ENCODE assay signal across 1 mouse cellular context in the genomic region with DNA sequence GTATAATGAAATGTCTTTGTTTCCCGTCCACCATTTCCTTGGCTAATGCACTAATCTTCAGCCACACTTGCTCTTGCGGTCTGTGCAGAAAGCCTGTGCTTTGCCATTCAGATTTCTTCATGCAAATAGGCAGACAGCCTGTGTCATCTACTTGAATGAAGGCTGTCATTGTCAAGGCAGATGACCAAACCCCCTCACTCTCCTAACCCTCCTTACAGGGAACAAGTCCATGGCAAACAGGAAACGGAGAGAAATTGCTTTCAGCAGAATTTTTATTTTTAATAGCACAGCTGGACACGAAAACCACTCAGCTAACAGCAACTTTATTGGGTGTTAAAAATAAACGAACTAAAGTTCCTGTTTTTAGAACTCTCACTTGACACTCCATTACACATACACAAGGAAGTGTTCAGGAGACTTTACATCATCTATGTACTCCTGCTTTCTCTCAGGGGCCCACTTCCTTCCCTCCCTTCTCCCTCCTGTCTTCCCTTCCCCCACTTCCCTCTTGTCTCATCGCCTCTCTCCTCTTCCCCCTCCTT.
TF ChIP-seq lines count a peak whose summit lies in the region.

No protein-coding gene starts in this region.

TF ChIP-seq in CH12.LX, 34 proteins besides CTCF, POLR2A, EP300 and RAD21 (continued from another document):
- TF ChIP-seq HCFC1 (IDR thresholded peaks at IDR 0.05; ENCODE audit: low read depth, low read length) (peak; percentile 64), MAZ (IDR thresholded peaks at IDR 0.05; ENCODE audit: low read depth, low read length) (peak; percentile 88; the same call in 1 of the 2 replicates), NELFE (IDR thresholded peaks at IDR 0.05; ENCODE audit: low read depth, low read length) (peak; percentile 36), GABPA (IDR thresholded peaks at IDR 0.05; ENCODE audit: insufficient replicate concordance, low read depth, low read length) (no peak; the same call in 1 of the 2 replicates), IRF4 (IDR thresholded peaks at IDR 0.05; ENCODE audit: low read depth, low read length) (peak; percentile 97), ZMIZ1 (IDR thresholded peaks at IDR 0.05; ENCODE audit: low read depth, low read length) (peak; percentile 80; the same call in 1 of the 2 replicates), USF1 (IDR thresholded peaks at IDR 0.05; ENCODE audit: low read depth, low read length) (no peak), MEF2A (IDR thresholded peaks at IDR 0.05; ENCODE audit: borderline replicate concordance, low read depth, low read length) (peak; percentile 98), SMC3 (IDR thresholded peaks at IDR 0.05; ENCODE audit: low read depth, low read length) (peak; percentile 15; the same call in 1 of the 2 replicates), TBP (conservative IDR thresholded peaks at IDR 0.05; ENCODE audit: low read depth, low read length) (peak; percentile 70), ELF1 (IDR thresholded peaks at IDR 0.05; ENCODE audit: low read depth, low read length) (peak; percentile 81), POLR2AphosphoS2 (IDR thresholded peaks at IDR 0.05; ENCODE audit: low read depth, low read length) (peak; percentile 75), MYC (IDR thresholded peaks at IDR 0.05; ENCODE audit: low read depth, low read length) (peak; percentile 82; the same call in 1 of the 2 replicates), PAX5 (IDR thresholded peaks at IDR 0.05; ENCODE audit: low read length) (no peak), ZNF384 (IDR thresholded peaks at IDR 0.05; ENCODE audit: low read depth, low read length) (peak; percentile 33; the same call in 1 of the 2 replicates), CHD2 (IDR thresholded peaks at IDR 0.05; ENCODE audit: low read length) (peak; percentile 96)
